Mouse (Mus musculus): ENCODE measurements at regions not wholly inside any gene's neighbourhood (a gene's known extent, or its start where the extent isn't known, plus 50 kb on each side); places are given as distances from the start of the nearest gene placed in this dataset.

- H3K4me2 ChIP-seq (ENCODE audit: low read depth, low read length) = no peak overlapping the region
- no peak overlapping the region for H3K9ac ChIP-seq (replicated peaks; ENCODE audit: low read depth, low read length)
- no peak overlapping the region for H3K4me3 ChIP-seq (ENCODE audit: low read depth, low read length)
- H3K4me1 ChIP-seq (ENCODE audit: control insufficient read depth, insufficient read depth, low read length) = no peaks in the 10 kb centered on the region
- H3K9me3 ChIP-seq (ENCODE audit: control insufficient read depth, low read length) = no peaks in the 10 kb centered on the region
- WGBS = 78% methylated on average over 16 of the region's 16 CpGs
- no peaks in the 10 kb centered on the region for H3K27me3 ChIP-seq (ENCODE audit: control insufficient read depth, insufficient read depth, low read length)
- no peak for ATAC-seq (ENCODE audit: low read depth)
- H3K36me3 ChIP-seq (ENCODE audit: control insufficient read depth, insufficient read depth, low read length) = no peaks in the 10 kb centered on the region
- no peak overlapping the region for H3K27ac ChIP-seq (ENCODE audit: low read depth, low read length)
These were observed 123.9 kb downstream of the Ifng start for GRCm38 (mm10) chr10:118564528-118565268.

DNA sequence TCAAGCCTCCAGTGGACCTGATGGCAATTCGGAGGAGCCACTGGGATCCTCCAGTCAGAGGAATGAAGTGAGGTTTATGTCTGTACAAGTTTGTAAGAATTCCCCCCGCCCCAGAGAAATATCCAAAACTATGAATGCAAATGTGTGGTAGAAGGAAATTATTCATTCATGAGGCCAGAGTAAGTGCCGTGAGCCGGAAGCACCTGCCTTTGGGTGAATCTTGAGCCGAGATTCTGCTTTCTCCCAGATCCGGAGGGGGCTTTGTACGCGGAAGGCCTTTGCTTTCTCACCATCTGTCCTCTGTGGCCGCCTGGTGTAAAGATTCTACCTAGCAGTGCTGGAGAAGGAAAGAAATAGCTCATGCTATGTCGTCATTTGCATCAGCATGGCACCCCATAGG is 127.8 kb downstream of the Ifng start:
- WGBS = 84% methylated on average over 10 of the region's 10 CpGs
- no peak for ATAC-seq (ENCODE audit: low read depth)
- H3K9ac ChIP-seq (replicated peaks; ENCODE audit: low read depth, low read length) = no peak overlapping the region
- no peak overlapping the region for H3K4me2 ChIP-seq (ENCODE audit: low read depth, low read length)
- H3K27me3 ChIP-seq (ENCODE audit: control insufficient read depth, insufficient read depth, low read length) = no peaks in the 10 kb centered on the region
- H3K4me1 ChIP-seq (ENCODE audit: control insufficient read depth, insufficient read depth, low read length) = no peaks in the 10 kb centered on the region
- H3K9me3 ChIP-seq (ENCODE audit: control insufficient read depth, low read length) = no peaks in the 10 kb centered on the region
- no peak overlapping the region for H3K4me3 ChIP-seq (ENCODE audit: low read depth, low read length)
- no peaks in the 10 kb centered on the region for H3K36me3 ChIP-seq (ENCODE audit: control insufficient read depth, insufficient read depth, low read length)
- H3K27ac ChIP-seq (ENCODE audit: low read depth, low read length) = no peak overlapping the region

DNA sequence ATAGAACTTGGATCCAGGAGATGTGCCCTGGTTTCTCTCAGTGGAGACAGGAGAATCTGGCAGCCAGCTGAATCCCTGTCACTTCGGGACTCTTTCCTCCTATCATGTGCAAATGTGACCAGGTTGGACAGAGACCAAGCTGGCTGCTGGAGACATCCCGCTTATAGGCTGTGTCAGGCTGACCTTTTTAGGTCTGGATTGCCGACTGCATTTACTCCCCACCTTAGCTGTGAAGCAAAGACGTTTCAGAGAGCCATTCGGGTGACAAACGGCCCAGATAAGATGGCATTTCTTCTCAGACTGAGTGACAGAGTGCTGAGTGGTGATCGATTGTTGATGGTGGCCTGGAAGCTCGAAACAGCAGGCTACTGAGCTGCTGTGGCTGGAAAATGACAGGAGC is 128.6 kb downstream of the Ifng start:
- no peak for ATAC-seq (ENCODE audit: low read depth)

GRCm38 (mm10) chr10:118573247-118573646 is 132.4 kb downstream of the Ifng start:
- H3K9me3 ChIP-seq (ENCODE audit: control insufficient read depth, low read length) = no peaks in the 10 kb centered on the region
- no peak overlapping the region for H3K9ac ChIP-seq (replicated peaks; ENCODE audit: low read depth, low read length)
- no peaks in the 10 kb centered on the region for H3K36me3 ChIP-seq (ENCODE audit: control insufficient read depth, insufficient read depth, low read length)
- no peak overlapping the region for H3K4me2 ChIP-seq (ENCODE audit: low read depth, low read length)
- WGBS = 71% methylated on average over 3 of the region's 3 CpGs
- no peaks in the 10 kb centered on the region for H3K4me1 ChIP-seq (ENCODE audit: control insufficient read depth, insufficient read depth, low read length)
- no peak overlapping the region for H3K27ac ChIP-seq (ENCODE audit: low read depth, low read length)
- no peak for ATAC-seq (ENCODE audit: low read depth)
- no peaks in the 10 kb centered on the region for H3K27me3 ChIP-seq (ENCODE audit: control insufficient read depth, insufficient read depth, low read length)
- no peak overlapping the region for H3K4me3 ChIP-seq (ENCODE audit: low read depth, low read length)

More for the DNA sequence above, 128.6 kb downstream of the Ifng start:
- H3K27ac ChIP-seq (ENCODE audit: low read depth, low read length) = no peak overlapping the region
- H3K9ac ChIP-seq (replicated peaks; ENCODE audit: low read depth, low read length) = no peak overlapping the region
- no peaks in the 10 kb centered on the region for H3K27me3 ChIP-seq (ENCODE audit: control insufficient read depth, insufficient read depth, low read length)
- no peaks in the 10 kb centered on the region for H3K36me3 ChIP-seq (ENCODE audit: control insufficient read depth, insufficient read depth, low read length)
- H3K4me3 ChIP-seq (ENCODE audit: low read depth, low read length) = no peak overlapping the region
- no peaks in the 10 kb centered on the region for H3K9me3 ChIP-seq (ENCODE audit: control insufficient read depth, low read length)
- WGBS = 58% methylated on average over 8 of the region's 8 CpGs
- H3K4me1 ChIP-seq (ENCODE audit: control insufficient read depth, insufficient read depth, low read length) = no peaks in the 10 kb centered on the region
- H3K4me2 ChIP-seq (ENCODE audit: low read depth, low read length) = no peak overlapping the region

- 72% methylated on average over 7 of the region's 7 CpGs for whole genome bisulfite sequencing
- no peaks in the 10 kb centered on the region for H3K27me3 ChIP-seq (ENCODE audit: control insufficient read depth, insufficient read depth, low read length)
- no peaks in the 10 kb centered on the region for H3K9me3 ChIP-seq (ENCODE audit: control insufficient read depth, low read length)
These were observed 134.7 kb downstream of the Ifng start for GRCm38 (mm10) chr10:118575570-118575969.

GRCm38 (mm10) chr10:118581376-118581775 is 140.5 kb downstream of the Ifng start:
- H3K27ac ChIP-seq (ENCODE audit: low read depth, low read length) = no peak overlapping the region
- H3K9me3 ChIP-seq (ENCODE audit: control insufficient read depth, low read length) = no peaks in the 10 kb centered on the region
- H3K4me2 ChIP-seq (ENCODE audit: low read depth, low read length) = no peak overlapping the region
- H3K9ac ChIP-seq (replicated peaks; ENCODE audit: low read depth, low read length) = no peak overlapping the region
- no peaks in the 10 kb centered on the region for H3K27me3 ChIP-seq (ENCODE audit: control insufficient read depth, insufficient read depth, low read length)
- no peaks in the 10 kb centered on the region for H3K36me3 ChIP-seq (ENCODE audit: control insufficient read depth, insufficient read depth, low read length)
- H3K4me1 ChIP-seq (ENCODE audit: control insufficient read depth, insufficient read depth, low read length) = no peaks in the 10 kb centered on the region
- no peak overlapping the region for H3K4me3 ChIP-seq (ENCODE audit: low read depth, low read length)
- no peak for ATAC-seq (ENCODE audit: low read depth)
- 71% methylated on average over 2 of the region's 2 CpGs for WGBS

More at GRCm38 (mm10) chr10:118575570-118575969, 134.7 kb downstream of the Ifng start:
- no peak overlapping the region for H3K4me2 ChIP-seq (ENCODE audit: low read depth, low read length)
- no peaks in the 10 kb centered on the region for H3K36me3 ChIP-seq (ENCODE audit: control insufficient read depth, insufficient read depth, low read length)
- H3K4me1 ChIP-seq (ENCODE audit: control insufficient read depth, insufficient read depth, low read length) = no peaks in the 10 kb centered on the region
- H3K4me3 ChIP-seq (ENCODE audit: low read depth, low read length) = no peak overlapping the region
- H3K9ac ChIP-seq (replicated peaks; ENCODE audit: low read depth, low read length) = no peak overlapping the region
- no peak; the same call in 1 of the 2 replicates for ATAC-seq (ENCODE audit: low read depth)
- no peak overlapping the region for H3K27ac ChIP-seq (ENCODE audit: low read depth, low read length)

DNA sequence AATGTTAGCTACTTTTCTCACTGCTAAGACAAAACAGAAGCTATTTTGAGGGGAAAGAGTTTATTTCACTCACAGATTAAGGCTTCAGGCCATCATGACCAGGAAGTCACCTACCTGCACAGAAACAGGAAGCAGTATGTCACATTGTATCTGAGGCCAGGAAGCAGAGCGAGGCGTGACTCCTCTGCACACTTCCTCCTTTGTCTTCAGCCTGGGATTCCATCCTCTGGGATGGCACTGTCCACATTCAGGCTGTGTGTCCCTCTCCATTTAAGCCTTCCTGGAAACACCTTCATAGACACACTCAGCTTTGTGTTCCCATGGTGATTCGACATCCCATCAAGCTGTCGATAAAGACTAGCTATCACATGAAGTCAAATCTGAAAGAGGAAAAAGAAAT is 145.0 kb downstream of the Ifng start:
- Histone ChIP-seq H3K4me1 (ENCODE audit: control insufficient read depth, insufficient read depth, low read length) (no peaks in the 10 kb centered on the region), H3K36me3 (ENCODE audit: control insufficient read depth, insufficient read depth, low read length) (no peaks in the 10 kb centered on the region), H3K27ac (ENCODE audit: low read depth, low read length) (no peak overlapping the region), H3K4me2 (ENCODE audit: low read depth, low read length) (no peak overlapping the region), H3K9me3 (ENCODE audit: control insufficient read depth, low read length) (no peaks in the 10 kb centered on the region), H3K9ac (replicated peaks; ENCODE audit: low read depth, low read length) (no peak overlapping the region), H3K27me3 (ENCODE audit: control insufficient read depth, insufficient read depth, low read length) (no peaks in the 10 kb centered on the region), H3K4me3 (ENCODE audit: low read depth, low read length) (no peak overlapping the region)
- ATAC-seq (ENCODE audit: low read depth) = no peak
- WGBS = 91% methylated on average over 4 of the region's 4 CpGs

GRCm38 (mm10) chr10:118588198-118588597 is 147.4 kb downstream of the Ifng start:
- H3K4me1 ChIP-seq (ENCODE audit: control insufficient read depth, insufficient read depth, low read length) = 0 out of 2 replicates have a peak, but pooled peaks cover 4% of the 10 kb centered on the region
- no peak overlapping the region for H3K27ac ChIP-seq (ENCODE audit: low read depth, low read length)
- H3K9ac ChIP-seq (replicated peaks; ENCODE audit: low read depth, low read length) = no peak overlapping the region
- no peaks in the 10 kb centered on the region for H3K36me3 ChIP-seq (ENCODE audit: control insufficient read depth, insufficient read depth, low read length)
- no peak overlapping the region for H3K4me3 ChIP-seq (ENCODE audit: low read depth, low read length)
- no peak for ATAC-seq (ENCODE audit: low read depth)
- no peak overlapping the region for H3K4me2 ChIP-seq (ENCODE audit: low read depth, low read length)
- WGBS = 73% methylated on average over 8 of the region's 8 CpGs
- no peaks in the 10 kb centered on the region for H3K27me3 ChIP-seq (ENCODE audit: control insufficient read depth, insufficient read depth, low read length)
- no peaks in the 10 kb centered on the region for H3K9me3 ChIP-seq (ENCODE audit: control insufficient read depth, low read length)

DNA sequence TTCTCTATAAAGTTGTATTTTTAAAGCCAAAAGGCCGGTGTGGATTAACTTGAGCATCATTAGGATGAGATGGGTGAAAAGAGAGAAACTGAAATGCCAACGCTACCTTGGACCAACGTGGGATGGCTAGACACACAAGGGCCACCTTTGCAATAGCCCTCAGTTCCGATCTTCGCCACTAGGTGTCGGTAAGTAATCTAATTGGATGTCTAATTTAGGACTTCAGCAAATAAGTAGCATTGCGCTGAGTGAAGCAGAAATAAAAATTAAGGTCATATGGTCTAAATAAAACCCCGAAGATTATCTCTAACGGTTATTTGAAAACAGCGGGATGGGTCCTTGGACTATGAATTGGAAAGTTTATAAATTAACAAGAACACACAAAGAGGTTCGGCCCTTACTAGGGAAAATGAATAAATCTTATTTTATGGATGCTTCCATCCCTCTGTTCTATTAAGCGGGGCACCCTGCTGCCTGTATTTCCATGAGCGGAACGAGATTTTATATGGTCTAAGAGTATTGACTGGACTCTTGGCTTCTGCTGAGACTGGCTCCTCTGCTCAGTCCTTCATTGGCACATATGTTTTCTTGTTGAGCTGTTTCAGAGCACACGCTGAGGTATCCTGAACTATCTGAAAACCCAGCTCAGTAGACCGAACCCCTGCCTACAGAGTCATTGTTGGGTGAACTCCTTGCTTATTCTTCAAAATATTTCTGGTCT is 152.0 kb downstream of the Ifng start:
- no peak overlapping the region for H3K9ac ChIP-seq (replicated peaks; ENCODE audit: low read depth, low read length)
- H3K4me1 ChIP-seq (ENCODE audit: control insufficient read depth, insufficient read depth, low read length) = 0 out of 2 replicates have a peak, but pooled peaks cover 4% of the 10 kb centered on the region
- 24% methylated on average over 16 of the region's 16 CpGs for WGBS
- peak; percentile 70; the same call in 1 of the 2 replicates for ATAC-seq (ENCODE audit: low read depth)
- H3K4me3 ChIP-seq (ENCODE audit: low read depth, low read length) = no peak overlapping the region
- H3K4me2 ChIP-seq (ENCODE audit: low read depth, low read length) = no peak overlapping the region
- H3K9me3 ChIP-seq (ENCODE audit: control insufficient read depth, low read length) = no peaks in the 10 kb centered on the region
- no peaks in the 10 kb centered on the region for H3K36me3 ChIP-seq (ENCODE audit: control insufficient read depth, insufficient read depth, low read length)
- H3K27me3 ChIP-seq (ENCODE audit: control insufficient read depth, insufficient read depth, low read length) = no peaks in the 10 kb centered on the region
- no peak overlapping the region for H3K27ac ChIP-seq (ENCODE audit: low read depth, low read length)

Measured in neural tube, embryonic 14.5 days (tissue).